Mouse (Mus musculus): ENCODE results near the gene Fuk. TPM values are rescaled to one million over a fixed set of nuclear protein-coding genes. Genes with fewer than 3 reads are reported as not detected.

The Fuk gene
- total RNA-seq, 1 experiment from 2014 or later: 3.3 TPM

DNA sequence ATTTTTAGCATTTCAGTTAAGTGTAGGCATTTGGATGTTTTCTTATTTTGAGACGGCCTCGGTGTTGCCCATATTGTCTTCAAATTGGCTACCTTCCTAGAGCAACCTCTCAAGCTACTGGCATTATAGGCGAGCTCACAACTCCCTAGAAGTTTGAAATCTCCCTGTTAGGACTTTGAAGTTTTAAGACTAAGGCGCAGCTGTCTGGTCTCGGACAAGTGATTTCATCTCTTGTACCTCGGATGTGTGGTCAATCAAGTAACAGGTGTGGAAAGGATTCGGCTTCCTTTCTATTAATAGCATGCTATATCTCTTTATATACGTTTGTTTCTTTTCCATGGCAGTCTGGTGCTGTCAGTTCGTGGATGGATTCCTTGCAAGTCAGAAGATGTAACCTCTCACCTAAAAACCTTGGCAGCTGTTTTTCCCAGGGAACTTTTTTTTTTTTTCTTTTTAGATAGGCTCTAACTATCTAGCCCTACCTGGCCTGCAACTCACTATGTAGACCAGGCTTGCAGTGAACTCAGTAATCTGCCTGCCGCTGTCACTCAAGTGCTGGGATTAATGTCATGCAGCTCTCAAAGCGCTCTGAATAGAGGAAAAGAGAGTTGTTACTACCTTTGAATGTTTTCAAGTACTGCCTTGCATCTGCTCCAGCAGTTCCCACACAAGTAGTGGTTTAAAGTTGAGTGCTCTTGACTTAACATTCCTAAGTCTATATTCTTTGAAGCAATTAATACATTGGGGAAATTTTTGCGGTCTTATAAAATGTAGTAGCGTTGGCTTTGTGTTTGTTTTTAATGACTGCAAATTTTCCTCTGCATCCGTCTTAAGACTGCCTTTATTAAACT is 54.4 kb downstream of the Fuk start:
- no peak for ATAC-seq (replicated peaks in 1 of 2; ENCODE audit: insufficient read depth in 1 of 2, low FRiP score in 2 of 2, low TSS enrichment in 1 of 2, low read depth in 1 of 2, poor library complexity in 2 of 2, severe bottlenecking in 2 of 2)

DNA sequence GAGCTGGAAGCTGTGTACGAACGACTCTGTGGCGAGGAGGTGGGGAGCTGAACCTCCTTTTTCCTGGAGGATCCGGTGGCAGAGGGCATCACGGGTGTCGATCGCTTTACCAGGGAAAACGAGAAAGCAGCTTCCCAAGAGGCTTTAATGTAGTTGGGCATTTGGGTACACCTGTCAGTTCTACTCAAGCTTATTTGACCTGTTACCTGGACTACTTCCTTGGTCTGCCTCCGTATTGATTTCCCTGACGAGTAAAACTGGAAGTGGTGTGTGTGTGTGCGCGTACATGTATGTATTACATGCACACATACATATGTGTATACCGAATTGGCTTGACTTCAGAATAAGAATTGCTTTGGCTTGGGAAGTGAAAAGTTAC is 55.1 kb downstream of the Fuk start:
- peak; percentile 6 to 13; a peak in 1 of 4 replicates for ATAC-seq (replicated peaks in 1 of 2; ENCODE audit: insufficient read depth in 1 of 2, low FRiP score in 2 of 2, low TSS enrichment in 1 of 2, low read depth in 1 of 2, poor library complexity in 2 of 2, severe bottlenecking in 2 of 2)

DNA sequence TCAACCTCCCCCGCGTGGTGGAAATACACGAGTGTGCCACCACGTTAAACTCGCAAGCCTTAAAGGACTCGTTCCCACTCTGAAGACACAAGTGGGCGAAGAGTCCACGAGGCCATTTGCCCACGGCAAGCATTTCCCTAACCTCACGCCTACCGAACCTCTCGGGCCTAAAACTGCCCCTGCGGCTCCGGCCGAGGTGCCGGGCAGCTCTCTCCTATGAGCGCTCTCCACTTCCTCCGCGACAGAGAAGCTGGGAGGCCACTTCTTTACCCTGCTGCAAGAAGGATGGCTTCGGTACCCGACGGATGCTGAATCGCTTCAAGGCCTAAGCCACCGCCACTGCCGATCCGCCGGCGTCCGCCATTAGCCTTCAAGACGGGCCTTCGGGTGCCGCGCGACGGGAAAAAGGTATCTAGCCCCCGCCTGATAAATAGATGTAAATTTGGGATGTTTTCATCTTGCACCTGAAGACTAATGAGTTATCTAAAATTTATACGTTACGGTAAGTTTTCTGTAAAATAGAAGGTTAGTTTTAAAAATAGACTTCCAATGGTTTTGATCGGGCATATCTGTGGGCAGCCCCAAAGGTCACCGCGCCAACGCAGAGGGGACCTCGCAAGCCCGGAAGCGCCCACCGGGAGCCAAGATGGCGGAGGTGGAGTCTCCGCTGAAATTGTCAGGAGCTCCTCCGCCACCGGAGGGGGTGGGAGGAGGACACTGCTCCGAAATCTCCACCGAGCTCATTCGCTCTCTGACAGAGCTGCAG is 55.7 kb downstream of the Fuk start, which contains the start of the genes Cog4 and Sf3b3:
TSS of gene Cog4 (plus strand) at position 196 of the 766 bp plus-strand sequence.
TSS of gene Sf3b3 (minus strand) at position 383 of the 766 bp plus-strand sequence.
- peak; percentile 90 to 92 for ATAC-seq (replicated peaks in 1 of 2; ENCODE audit: insufficient read depth in 1 of 2, low FRiP score in 2 of 2, low TSS enrichment in 1 of 2, low read depth in 1 of 2, poor library complexity in 2 of 2, severe bottlenecking in 2 of 2)

DNA sequence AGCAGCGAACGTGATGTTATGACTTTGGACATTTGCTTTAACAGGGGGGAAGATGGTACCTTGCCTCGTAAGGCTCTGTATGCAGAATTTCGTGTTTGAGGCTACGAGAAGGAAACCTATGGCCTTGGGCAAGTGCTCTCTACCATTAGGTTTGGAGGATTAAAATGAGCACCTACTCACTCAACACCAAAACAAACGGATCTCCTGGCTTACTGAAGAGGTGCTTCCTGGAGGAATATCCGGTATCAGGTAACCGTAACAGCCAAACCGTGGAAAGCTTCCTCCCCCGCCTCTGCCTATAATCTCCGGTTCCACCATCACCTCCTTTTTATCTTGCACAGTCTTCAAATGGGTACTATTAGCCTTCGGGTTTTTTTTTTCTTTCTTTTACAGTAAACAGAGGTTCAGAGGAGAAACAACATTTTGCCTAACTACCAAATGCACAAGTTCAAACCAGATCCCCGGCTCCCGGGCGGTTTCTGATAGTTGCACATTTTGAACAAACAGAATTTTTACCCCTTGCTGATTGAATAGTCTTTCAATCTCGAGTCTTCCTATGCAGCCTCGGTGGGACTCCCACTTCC is 56.4 kb downstream of the Fuk start:
- ATAC-seq (replicated peaks in 1 of 2; ENCODE audit: insufficient read depth in 1 of 2, low FRiP score in 2 of 2, low TSS enrichment in 1 of 2, low read depth in 1 of 2, poor library complexity in 2 of 2, severe bottlenecking in 2 of 2): 0 out of 4 replicates have a peak, but pooled peaks of 1 of the 2 experiments have one; percentile 5

DNA sequence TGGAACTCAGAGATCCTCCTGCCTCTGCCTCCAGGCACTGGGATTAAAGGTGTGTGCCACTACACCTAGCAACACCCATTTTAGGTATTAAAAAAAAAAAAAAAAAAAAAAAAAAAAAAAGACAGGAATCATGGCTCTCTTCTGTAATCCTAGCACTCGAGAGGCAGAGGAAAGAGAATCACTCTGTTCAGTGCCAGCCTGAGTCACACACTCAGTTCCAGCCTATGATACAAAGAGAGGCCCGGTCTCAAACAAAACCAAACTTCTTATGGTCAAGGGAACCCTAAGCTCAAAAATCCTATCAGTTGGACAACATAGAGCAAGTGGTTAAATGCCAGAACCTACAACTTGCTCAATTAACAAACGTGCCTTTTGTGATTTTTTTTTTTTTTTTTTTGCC is 57.3 kb downstream of the Fuk start:
- ATAC-seq (replicated peaks in 1 of 2; ENCODE audit: insufficient read depth in 1 of 2, low FRiP score in 2 of 2, low TSS enrichment in 1 of 2, low read depth in 1 of 2, poor library complexity in 2 of 2, severe bottlenecking in 2 of 2): no peak

DNA sequence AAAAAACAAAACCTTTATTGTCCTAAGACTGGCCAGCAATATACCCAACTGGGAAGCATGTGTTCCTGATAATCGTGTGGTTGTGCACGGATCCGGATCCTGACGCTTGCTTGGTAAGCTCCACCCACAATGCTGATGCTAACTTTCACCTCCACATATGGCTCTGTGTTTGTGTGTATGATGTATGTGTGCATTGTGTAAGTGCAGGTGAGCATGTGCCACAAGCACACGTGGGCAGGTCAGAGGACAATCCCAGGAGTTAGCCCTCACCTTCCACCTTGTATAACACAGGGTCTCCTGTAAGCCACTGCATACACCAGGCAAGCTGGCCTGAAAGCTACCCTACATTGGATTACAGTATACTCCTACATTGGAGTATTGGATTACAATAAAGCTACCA is 59.1 kb downstream of the Fuk start:
- no peak for ATAC-seq (replicated peaks in 1 of 2; ENCODE audit: insufficient read depth in 1 of 2, low FRiP score in 2 of 2, low TSS enrichment in 1 of 2, low read depth in 1 of 2, poor library complexity in 2 of 2, severe bottlenecking in 2 of 2)

DNA sequence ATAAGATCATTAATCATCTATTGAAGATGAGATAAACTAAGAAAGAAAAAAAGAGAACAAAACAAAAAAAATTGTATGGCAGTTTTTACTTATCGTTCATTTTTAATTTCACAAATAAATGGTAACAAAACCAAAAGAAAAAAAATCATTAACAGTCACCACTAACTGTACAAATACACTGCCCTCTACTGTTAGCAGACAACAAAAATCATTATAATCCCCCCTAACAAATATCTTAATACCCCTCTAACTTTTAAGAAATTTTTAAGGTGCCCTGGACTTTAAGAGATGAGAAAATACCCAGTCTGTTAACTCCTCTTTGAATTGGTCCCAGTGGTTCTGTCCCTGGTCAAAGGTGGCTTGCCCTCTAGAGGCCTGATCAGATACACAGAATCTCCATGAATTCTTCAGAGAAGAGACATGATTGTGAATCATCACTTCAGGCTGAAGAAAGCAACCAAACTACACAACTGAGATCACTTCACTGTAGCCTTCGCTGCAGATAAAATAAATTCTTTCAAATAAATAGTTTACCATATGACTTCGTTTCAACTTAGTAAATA is 60.2 kb downstream of the Fuk start:
- ATAC-seq (replicated peaks in 1 of 2; ENCODE audit: insufficient read depth in 1 of 2, low FRiP score in 2 of 2, low TSS enrichment in 1 of 2, low read depth in 1 of 2, poor library complexity in 2 of 2, severe bottlenecking in 2 of 2): no peak

Other genes with a start within 250 kb of the Fuk start
- 1.5 and 2.3 TPM in 2 replicates for gene Mtss1l, start 181.0 kb downstream of the Fuk start, total RNA-seq (2017)
- not detected in 2 replicates for gene Il34, start 96.6 kb downstream of the Fuk start, total RNA-seq (2017)
- gene Cog4, start 55.9 kb downstream of the Fuk start, total RNA-seq (2017): 28.0 and 31.5 TPM in 2 replicates
- 184 and 205 TPM in 2 replicates for gene Sf3b3, start 55.7 kb downstream of the Fuk start, total RNA-seq (2017)
- 7.1 and 12.3 TPM in 2 replicates for gene St3gal2, start 17.4 kb upstream of the Fuk start, total RNA-seq (2017)
- 33.8 and 45.6 TPM in 2 replicates for gene Ddx19a, start 95.3 kb upstream of the Fuk start, total RNA-seq (2017)
- gene Ddx19b, start 129.3 kb upstream of the Fuk start, total RNA-seq (2017): 15.7 and 17.2 TPM in 2 replicates
- 33.8 and 35.0 TPM in 2 replicates for gene Aars, start 130.7 kb upstream of the Fuk start, total RNA-seq (2017)
- 20.1 and 25.7 TPM in 2 replicates for gene Exosc6, start 153.9 kb upstream of the Fuk start, total RNA-seq (2017)
- gene Clec18a, start 189.9 kb upstream of the Fuk start, total RNA-seq (2017): not detected in 2 replicates
- gene Pdpr, start 192.1 kb upstream of the Fuk start, total RNA-seq (2017): 19.0 and 27.2 TPM in 2 replicates